Mouse (Mus musculus) cortical plate, adult 2 months (tissue): ENCODE measurements around the gene Mgrn1. TPM values are rescaled to one million over a fixed set of nuclear protein-coding genes. Genes with fewer than 3 reads are reported as not detected.

Source experiments
- H3K27ac ChIP-seq: fragments of 200-500 bp; 2 replicates; pipeline ENCODE4 v1.5.1; 2012; ENCODE audit warnings: low read length, control low read depth, inconsistent platforms; ENCODE audit not compliant: insufficient read depth
- H3K4me1 ChIP-seq: fragments of 200-500 bp; 2 replicates; pipeline ENCODE4 v1.6.1; 2011; ENCODE audit warnings: low read length; ENCODE audit not compliant: control insufficient read depth, insufficient read depth
- H3K4me3 ChIP-seq: fragments of 200-500 bp; 2 replicates; pipeline ENCODE4 v1.5.1; 2011; ENCODE audit warnings: mild to moderate bottlenecking, low read length, control low read depth; ENCODE audit not compliant: insufficient read depth
- CTCF ChIP-seq: fragments of 200-500 bp; IDR thresholded peaks from 2 replicates; pipeline ENCODE4 v1.5.1; 2011; ENCODE audit warnings: mild to moderate bottlenecking, control low read depth, low read length; ENCODE audit not compliant: insufficient read depth; ENCODE audit errors: extremely low read depth
- POLR2A ChIP-seq: fragments of 200-500 bp; IDR thresholded peaks from 2 replicates; pipeline ENCODE4 v1.6.1; 2011; ENCODE audit warnings: mild to moderate bottlenecking, low read length, control low read depth; ENCODE audit not compliant: insufficient read depth; ENCODE audit errors: extremely low read depth
- polyA plus RNA-seq: library from polyadenylated mRNA; depleted of rRNA; stranded (reverse); fragments of >200 nt; gene quantifications from 2 replicates; pipeline ENCODE4 v1.2.3, GENCODE M21; 2012

The Mgrn1 gene
- polyA plus RNA-seq, 1 experiment: 229 TPM

GRCm38 (mm10) chr16:4894201-4894908 is 8.3 kb downstream of the Mgrn1 start:
- H3K27ac ChIP-seq: no peak overlapping the region
- H3K4me1 ChIP-seq: peaks cover 15% of the 10 kb centered on the region
- TF ChIP-seq POLR2A (no peak), CTCF (no peak)

GRCm38 (mm10) chr16:4896249-4897027 is 10.4 kb downstream of the Mgrn1 start:
- Histone ChIP-seq H3K4me3 (no peak overlapping the region), H3K27ac (no peak overlapping the region), H3K4me1 (peaks cover 13% of the 10 kb centered on the region)
- no peak for TF ChIP-seq CTCF
- TF ChIP-seq POLR2A: no peak

More at GRCm38 (mm10) chr16:4894201-4894908, 8.3 kb downstream of the Mgrn1 start:
- no peak overlapping the region for H3K4me3 ChIP-seq

- Histone ChIP-seq H3K4me1 (peaks cover 13% of the 10 kb centered on the region), H3K4me3 (no peak overlapping the region), H3K27ac (no peak overlapping the region)
- TF ChIP-seq CTCF (no peak), POLR2A (no peak)
Observed at GRCm38 (mm10) chr16:4897146-4897730, 11.2 kb downstream of the Mgrn1 start.

- Histone ChIP-seq H3K4me3 (no peak overlapping the region), H3K4me1 (peaks cover 13% of the 10 kb centered on the region), H3K27ac (no peak overlapping the region)
- TF ChIP-seq POLR2A (no peak), CTCF (no peak)
Observed at GRCm38 (mm10) chr16:4898881-4899280, 12.8 kb downstream of the Mgrn1 start.

- Histone ChIP-seq H3K4me3 (no peak overlapping the region), H3K27ac (no peak overlapping the region), H3K4me1 (peaks cover 13% of the 10 kb centered on the region)
- no peak for TF ChIP-seq POLR2A
Observed at GRCm38 (mm10) chr16:4899711-4900110, 13.7 kb downstream of the Mgrn1 start.

- no peak for TF ChIP-seq POLR2A
- no peak for TF ChIP-seq CTCF
- Histone ChIP-seq H3K27ac (no peak overlapping the region), H3K4me3 (no peak overlapping the region), H3K4me1 (peaks cover 10% of the 10 kb centered on the region)
Observed at GRCm38 (mm10) chr16:4901167-4901566, 15.1 kb downstream of the Mgrn1 start.

GRCm38 (mm10) chr16:4902390-4902789 is 16.3 kb downstream of the Mgrn1 start:
- TF ChIP-seq CTCF (no peak), POLR2A (no peak)
- Histone ChIP-seq H3K27ac (no peak overlapping the region), H3K4me1 (peaks cover 2% of the 10 kb centered on the region; the same call in 1 of the 2 replicates), H3K4me3 (no peak overlapping the region)

GRCm38 (mm10) chr16:4903491-4904102 is 17.5 kb downstream of the Mgrn1 start:
- H3K4me1 ChIP-seq: peaks cover 2% of the 10 kb centered on the region; the same call in 1 of the 2 replicates
- no peak overlapping the region for H3K4me3 ChIP-seq
- H3K27ac ChIP-seq: no peak overlapping the region
- no peak for TF ChIP-seq POLR2A
- no peak for TF ChIP-seq CTCF

GRCm38 (mm10) chr16:4904878-4905277 is 18.8 kb downstream of the Mgrn1 start:
- H3K4me3 ChIP-seq: no peak overlapping the region
- no peak overlapping the region for H3K27ac ChIP-seq
- H3K4me1 ChIP-seq: peaks cover 2% of the 10 kb centered on the region; the same call in 1 of the 2 replicates
- TF ChIP-seq POLR2A (no peak), CTCF (no peak)

- H3K4me3 ChIP-seq: no peak overlapping the region
- TF ChIP-seq POLR2A (no peak), CTCF (no peak)
- no peak overlapping the region for H3K27ac ChIP-seq
- peaks cover 2% of the 10 kb centered on the region; the same call in 1 of the 2 replicates for H3K4me1 ChIP-seq
Observed at GRCm38 (mm10) chr16:4905591-4905990, 19.5 kb downstream of the Mgrn1 start.
